Mouse (Mus musculus) myocyte (in vitro differentiated cells): ENCODE measurements around the gene Ubd. TPM values are rescaled to one million over a fixed set of nuclear protein-coding genes. Genes with fewer than 3 reads are reported as not detected.

Source experiments
- H3K27me3 ChIP-seq: one replicate; pipeline ENCODE4 v1.6.1; 2011; ENCODE audit not compliant: control insufficient read depth, insufficient read depth, insufficient read length
- H3K36me3 ChIP-seq: one replicate; pipeline ENCODE4 v1.6.1; 2011; ENCODE audit not compliant: control insufficient read depth, insufficient read depth
- H3K4me2 ChIP-seq: one replicate; pipeline ENCODE4 v1.6.1; 2011; ENCODE audit warnings: low read depth, control low read depth
- H3K4me3 ChIP-seq: one replicate; pipeline ENCODE4 v1.5.1; 2011; ENCODE audit warnings: mild to moderate bottlenecking, control low read depth, moderate library complexity
- H3K79me2 ChIP-seq: one replicate; pipeline ENCODE4 v1.6.1; 2011; ENCODE audit not compliant: control insufficient read depth, insufficient read depth
- H3ac ChIP-seq: one replicate; pipeline ENCODE4 v1.6.1; 2011; ENCODE audit not compliant: control insufficient read depth, insufficient read length
- CEBPB ChIP-seq: IDR thresholded peaks from 2 replicates; pipeline ENCODE4 v1.6.1; 2011; ENCODE audit warnings: mild to moderate bottlenecking, moderate library complexity; ENCODE audit not compliant: poor library complexity, insufficient read depth, severe bottlenecking
- E2F4 ChIP-seq: IDR thresholded peaks from one replicate; pipeline ENCODE4 v1.6.1; 2011; ENCODE audit warnings: mild to moderate bottlenecking, control low read depth, moderate library complexity; ENCODE audit not compliant: insufficient read depth
- MAX ChIP-seq: IDR thresholded peaks from one replicate; pipeline ENCODE4 v1.6.1; 2011; ENCODE audit warnings: low read depth, mild to moderate bottlenecking, control low read depth
- MYOD1 ChIP-seq, 3 experiments: IDR thresholded peaks; one replicate each; pipeline ENCODE4 v1.6.1; 2011; ENCODE audit warnings: control low read depth in 2 of 3, low read depth in 2 of 3, mild to moderate bottlenecking in 2 of 3, moderate library complexity in 1 of 3; ENCODE audit not compliant: insufficient read length in 2 of 3, control insufficient read depth in 1 of 3
- MYOG ChIP-seq, 3 experiments: IDR thresholded peaks; one replicate each; pipeline ENCODE4 v1.6.1; 2011; ENCODE audit warnings: control low read depth in 2 of 3, low read depth in 2 of 3, mild to moderate bottlenecking in 2 of 3; ENCODE audit not compliant: insufficient read length in 2 of 3, control insufficient read depth in 1 of 3, insufficient read depth in 1 of 3
- POLR2A ChIP-seq: IDR thresholded peaks from one replicate; pipeline ENCODE4 v1.6.1; 2011; ENCODE audit warnings: low read depth, mild to moderate bottlenecking, control low read depth, moderate library complexity; ENCODE audit not compliant: insufficient read length
- POLR2AphosphoS2 ChIP-seq: IDR thresholded peaks from one replicate; pipeline ENCODE4 v1.6.1; 2011; ENCODE audit warnings: low read depth, control low read depth; ENCODE audit not compliant: insufficient read length
- REST ChIP-seq: IDR thresholded peaks from one replicate; pipeline ENCODE4 v1.6.1; 2011; ENCODE audit warnings: mild to moderate bottlenecking, control low read depth, moderate library complexity; ENCODE audit not compliant: insufficient read depth, insufficient read length
- SRF ChIP-seq: IDR thresholded peaks from one replicate; pipeline ENCODE4 v1.6.1; 2011; ENCODE audit warnings: low read depth; ENCODE audit not compliant: control insufficient read depth, insufficient read length
- TCF12 ChIP-seq: IDR thresholded peaks from one replicate; pipeline ENCODE4 v1.6.1; 2011; ENCODE audit warnings: mild to moderate bottlenecking, control low read depth; ENCODE audit not compliant: poor library complexity, insufficient read depth, severe bottlenecking
- TCF3 ChIP-seq: IDR thresholded peaks from one replicate; pipeline ENCODE4 v1.6.1; 2011; ENCODE audit warnings: low read depth, control low read depth; ENCODE audit not compliant: insufficient read length
- USF1 ChIP-seq: IDR thresholded peaks from one replicate; pipeline ENCODE4 v1.6.1; 2011; ENCODE audit warnings: low read depth, mild to moderate bottlenecking, control low read depth, moderate library complexity
- polyA plus RNA-seq: library from polyadenylated mRNA; unstranded; fragments of >200 nt; fragmentation: generic; extraction: Trizol; gene quantifications from one replicate; pipeline ENCODE4 v1.2.1, GENCODE M21; 2012; ENCODE audit warnings: missing spikeins

The Ubd gene
- not detected for polyA plus RNA-seq

- Histone ChIP-seq H3ac (no peak within 1 kb of the TSS), H3K4me2 (no peak within 1 kb of the TSS), H3K4me3 (no peak within 1 kb of the TSS), H3K79me2 (no peaks in the 10 kb centered on the region), H3K36me3 (no peaks in the 10 kb centered on the region), H3K27me3 (no peaks in the 10 kb centered on the region)
- TF ChIP-seq USF1: no peak
- TF ChIP-seq SRF: no peak
- TF ChIP-seq REST: no peak
- no peak for TF ChIP-seq POLR2AphosphoS2
- no peak for TF ChIP-seq TCF12
Measured at GRCm38 (mm10) chr17:37193656-37194055, at the start of gene Ubd. Gene Ubd, plus strand, starts transcription at chr17:37193892.

- H3K4me2 ChIP-seq: no peak within 1 kb of the TSS
- H3K36me3 ChIP-seq: no peaks in the 10 kb centered on the region
- H3K27me3 ChIP-seq: no peaks in the 10 kb centered on the region
- TF ChIP-seq POLR2AphosphoS2 (no peak), POLR2A (no peak), MAX (no peak), SRF (no peak), MYOD1 (IDR thresholded peaks at IDR 0.05; ENCODE audit: control insufficient read depth in 1 of 3, insufficient read length in 2 of 3, low read depth in 2 of 3) (no peak), REST (no peak), CEBPB (no peak), TCF12 (no peak), TCF3 (no peak), MYOG (IDR thresholded peaks at IDR 0.05; ENCODE audit: control insufficient read depth in 1 of 3, insufficient read depth in 1 of 3, insufficient read length in 2 of 3, low read depth in 2 of 3) (no peak), USF1 (no peak), E2F4 (no peak)
- H3K79me2 ChIP-seq: no peaks in the 10 kb centered on the region
- H3ac ChIP-seq: no peak within 1 kb of the TSS
- H3K4me3 ChIP-seq: no peak within 1 kb of the TSS
Measured at GRCm38 (mm10) chr17:37161394-37161793, 32.3 kb upstream of the Ubd start, which contains the start of gene Olfr93. Gene Olfr93, minus strand, starts transcription at chr17:37161494.

- Histone ChIP-seq H3K27me3 (no peaks in the 10 kb centered on the region), H3K4me3 (no peak overlapping the region), H3K36me3 (no peaks in the 10 kb centered on the region), H3K79me2 (no peaks in the 10 kb centered on the region), H3ac (no peak overlapping the region), H3K4me2 (peak overlapping the region; percentile 47)
- TF ChIP-seq POLR2AphosphoS2 (no peak), MYOG (IDR thresholded peaks at IDR 0.05; ENCODE audit: control insufficient read depth in 1 of 3, insufficient read depth in 1 of 3, insufficient read length in 2 of 3, low read depth in 2 of 3) (no peak), CEBPB (no peak), SRF (no peak), MAX (no peak), TCF12 (no peak), E2F4 (no peak), USF1 (no peak), MYOD1 (IDR thresholded peaks at IDR 0.05; ENCODE audit: control insufficient read depth in 1 of 3, insufficient read length in 2 of 3, low read depth in 2 of 3) (no peak), TCF3 (no peak), REST (no peak), POLR2A (no peak)
Measured at GRCm38 (mm10) chr17:37185474-37185873, 8.2 kb upstream of the Ubd start.

GRCm38 (mm10) chr17:37190711-37191110, 3.0 kb upstream of the Ubd start:
- no peak overlapping the region for H3K4me3 ChIP-seq
- H3ac ChIP-seq: no peak overlapping the region

GRCm38 (mm10) chr17:37193032-37193431, 660 bp upstream of the Ubd start:
- no peak for TF ChIP-seq MYOG (IDR thresholded peaks at IDR 0.05; ENCODE audit: control insufficient read depth in 1 of 3, insufficient read depth in 1 of 3, insufficient read length in 2 of 3, low read depth in 2 of 3)
- no peak for TF ChIP-seq REST
- no peak for TF ChIP-seq USF1
- TF ChIP-seq TCF12: no peak
- TF ChIP-seq E2F4: no peak
- no peak overlapping the region for H3ac ChIP-seq
- no peak overlapping the region for H3K4me3 ChIP-seq
- H3K36me3 ChIP-seq: no peaks in the 10 kb centered on the region
- no peaks in the 10 kb centered on the region for H3K79me2 ChIP-seq
- H3K27me3 ChIP-seq: no peaks in the 10 kb centered on the region
- H3K4me2 ChIP-seq: no peak overlapping the region

More at GRCm38 (mm10) chr17:37190711-37191110, 3.0 kb upstream of the Ubd start:
- Histone ChIP-seq H3K79me2 (no peaks in the 10 kb centered on the region), H3K27me3 (no peaks in the 10 kb centered on the region), H3K4me2 (no peak overlapping the region), H3K36me3 (no peaks in the 10 kb centered on the region)
- TF ChIP-seq SRF: no peak
- no peak for TF ChIP-seq CEBPB
- no peak for TF ChIP-seq REST
- no peak for TF ChIP-seq MYOG (IDR thresholded peaks at IDR 0.05; ENCODE audit: control insufficient read depth in 1 of 3, insufficient read depth in 1 of 3, insufficient read length in 2 of 3, low read depth in 2 of 3)
- no peak for TF ChIP-seq E2F4
- no peak for TF ChIP-seq MYOD1 (IDR thresholded peaks at IDR 0.05; ENCODE audit: control insufficient read depth in 1 of 3, insufficient read length in 2 of 3, low read depth in 2 of 3)
- no peak for TF ChIP-seq TCF12
- TF ChIP-seq MAX: no peak
- TF ChIP-seq POLR2AphosphoS2: no peak
- no peak for TF ChIP-seq TCF3
- no peak for TF ChIP-seq USF1
